Mouse (Mus musculus) testis, adult 2 months (tissue): ENCODE results near the gene Doc2a.

Experiments
- CTCF ChIP-seq: fragments of 200-500 bp; IDR thresholded peaks from 2 replicates; pipeline ENCODE4 v1.5.1; 2012; ENCODE audit warnings: low read depth, mild to moderate bottlenecking, inconsistent platforms, low read length, moderate library complexity; ENCODE audit not compliant: control insufficient read depth, insufficient read depth, insufficient replicate concordance
- POLR2A ChIP-seq: fragments of 200-500 bp; IDR thresholded peaks from 2 replicates; pipeline ENCODE4 v1.6.1; 2012; ENCODE audit warnings: low read depth, mild to moderate bottlenecking, inconsistent platforms, low read length, moderate library complexity; ENCODE audit not compliant: control insufficient read depth

DNA sequence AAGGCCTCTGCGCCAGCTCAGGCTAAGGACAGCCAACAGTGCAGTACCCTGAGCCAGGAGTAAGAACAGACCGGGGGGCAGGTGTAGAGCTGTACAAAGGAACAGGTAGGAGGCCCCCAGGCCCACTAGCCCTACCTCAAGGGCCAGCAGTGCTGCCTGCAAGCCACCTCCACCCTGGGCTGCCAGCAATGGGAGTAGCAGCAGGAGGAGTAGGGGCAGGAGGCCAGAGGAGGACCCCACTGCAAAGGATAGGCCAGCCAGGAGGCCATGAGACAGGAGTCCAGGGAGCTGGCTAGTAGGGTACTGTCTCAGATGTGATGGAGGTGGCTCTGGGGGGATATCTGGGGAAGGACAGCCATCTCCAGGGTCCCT lies 23.3 kb downstream of the Doc2a start:
- TF ChIP-seq CTCF, result no peak
- TF ChIP-seq POLR2A, result no peak
